In genomic region chr8:79027977-79028487, GRCm38 (mm10) we compare ENCODE assay signal across 8 mouse cellular contexts. TPM values are rescaled to one million over a fixed set of nuclear protein-coding genes. Genes with fewer than 3 reads are reported as not detected.
DNase-seq lines count a peak whose midpoint lies in the region; ATAC-seq and TF ChIP-seq lines count a peak whose summit lies in the region.

Gene Zfp827 (plus strand): TSS chr8:79028437.

- H3K4me3 ChIP-seq in brown adipose tissue, adult 24 weeks (ENCODE audit: insufficient read depth, low read depth, low read length) = peak within 1 kb of the TSS; percentile 90
- H3K4me3 ChIP-seq in forebrain, embryonic 14.5 days (ENCODE audit: low read depth, low read length) = peak within 1 kb of the TSS; percentile 94
- peak within 1 kb of the TSS; percentile 82 for H3K4me3 ChIP-seq in liver, postnatal 0 days (ENCODE audit: low read depth, low read length)
- peak within 1 kb of the TSS; percentile 90 for H3K4me3 ChIP-seq in neural tube, embryonic 13.5 days
- H3K4me3 ChIP-seq in stomach, postnatal 0 days (ENCODE audit: low read depth, low read length) = peak within 1 kb of the TSS; percentile 94

- H3K9ac ChIP-seq in forebrain, embryonic 14.5 days (ENCODE audit: low read length) = peak within 1 kb of the TSS; percentile 98
- peak within 1 kb of the TSS; percentile 89 for H3K9ac ChIP-seq in liver, postnatal 0 days (replicated peaks)
- H3K9ac ChIP-seq in neural tube, embryonic 13.5 days = peak within 1 kb of the TSS; percentile 100
- peak within 1 kb of the TSS; percentile 93 for H3K9ac ChIP-seq in stomach, postnatal 0 days (ENCODE audit: low read length)

- WGBS in forebrain, embryonic 14.5 days = under 1% methylated on average over 32 of the region's 32 CpGs
- WGBS in liver, postnatal 0 days (ENCODE audit: insufficient replicate concordance) = under 1% methylated on average over 30 of the region's 32 CpGs
- WGBS in neural tube, embryonic 13.5 days = under 1% methylated on average over 32 of the region's 32 CpGs
- 0% methylated on average over 32 of the region's 32 CpGs for WGBS in stomach, postnatal 0 days

- intact Hi-C loops in heart, postnatal 10 days (cut with DNase I) = loop anchor here (5.0 kb wide), 2 partner anchors 206 to 281 kb away; partner anchors contain the start of gene Lsm6

- no peaks in the 10 kb centered on the region for H3K27me3 ChIP-seq in forebrain, embryonic 14.5 days (replicated peaks; ENCODE audit: control insufficient read depth, insufficient read depth, low read length)
- H3K27me3 ChIP-seq in liver, postnatal 0 days (ENCODE audit: insufficient read depth, low read length) = peaks cover 11% of the 10 kb centered on the region; the same call in 1 of the 2 replicates
- no peaks in the 10 kb centered on the region for H3K27me3 ChIP-seq in neural tube, embryonic 13.5 days
- H3K27me3 ChIP-seq in stomach, postnatal 0 days (ENCODE audit: control insufficient read depth, insufficient read depth, low read length) = no peaks in the 10 kb centered on the region

- TF ChIP-seq EP300 in liver, postnatal 0 days (IDR thresholded peaks at IDR 0.05; ENCODE audit: low read depth) = no peak
- no peak for TF ChIP-seq EP300 in stomach, postnatal 0 days (optimal IDR thresholded peaks at IDR 0.05)

- H3K36me3 ChIP-seq in forebrain, embryonic 14.5 days (ENCODE audit: control insufficient read depth, insufficient read depth, low read length) = no peaks in the 10 kb centered on the region
- no peaks in the 10 kb centered on the region for H3K36me3 ChIP-seq in liver, postnatal 0 days (replicated peaks; ENCODE audit: insufficient read depth, low read length)
- H3K36me3 ChIP-seq in neural tube, embryonic 13.5 days = no peaks in the 10 kb centered on the region
- no peaks in the 10 kb centered on the region for H3K36me3 ChIP-seq in stomach, postnatal 0 days (ENCODE audit: control insufficient read depth, insufficient read depth, low read length)

- H3K27ac ChIP-seq in brown adipose tissue, adult 24 weeks (replicated peaks; ENCODE audit: low read depth, low read length) = peak within 1 kb of the TSS; percentile 97
- peak within 1 kb of the TSS; percentile 99 for H3K27ac ChIP-seq in forebrain, embryonic 14.5 days (ENCODE audit: low read depth, low read length)
- peak within 1 kb of the TSS; percentile 95 for H3K27ac ChIP-seq in liver, postnatal 0 days (ENCODE audit: low read depth)
- H3K27ac ChIP-seq in neural tube, embryonic 13.5 days (replicated peaks) = peak within 1 kb of the TSS; percentile 100
- H3K27ac ChIP-seq in stomach, postnatal 0 days (replicated peaks) = peak within 1 kb of the TSS; percentile 98

- peak; percentile 60 for ATAC-seq in forebrain, embryonic 14.5 days
- peak; percentile 74 for ATAC-seq in liver, postnatal 0 days
- peak; percentile 60 for ATAC-seq in neural tube, embryonic 13.5 days (ENCODE audit: low read depth)
- ATAC-seq in stomach, postnatal 0 days (ENCODE audit: low FRiP score, low TSS enrichment) = peak; percentile 72

- H3K4me2 ChIP-seq in forebrain, embryonic 14.5 days (ENCODE audit: low read length) = peak within 1 kb of the TSS; percentile 89
- peak within 1 kb of the TSS; percentile 92 for H3K4me2 ChIP-seq in liver, postnatal 0 days (ENCODE audit: low read depth, low read length)
- peak within 1 kb of the TSS; percentile 77 for H3K4me2 ChIP-seq in neural tube, embryonic 13.5 days
- H3K4me2 ChIP-seq in stomach, postnatal 0 days (replicated peaks; ENCODE audit: low read depth) = peak within 1 kb of the TSS; percentile 62

- no peaks in the 10 kb centered on the region for H3K4me1 ChIP-seq in brown adipose tissue, adult 24 weeks (ENCODE audit: control insufficient read depth, insufficient read depth, insufficient read length, low read length)
- H3K4me1 ChIP-seq in forebrain, embryonic 14.5 days (ENCODE audit: control insufficient read depth, insufficient read depth, low read length) = peaks cover 6% of the 10 kb centered on the region; the same call in 1 of the 2 replicates
- H3K4me1 ChIP-seq in liver, postnatal 0 days (ENCODE audit: insufficient read depth) = 0 out of 2 replicates have a peak, but pooled peaks cover 3% of the 10 kb centered on the region
- H3K4me1 ChIP-seq in neural tube, embryonic 13.5 days (replicated peaks) = peaks cover 31% of the 10 kb centered on the region
- H3K4me1 ChIP-seq in stomach, postnatal 0 days (replicated peaks; ENCODE audit: control insufficient read depth, insufficient read depth) = no peaks in the 10 kb centered on the region

- peak; percentile 81 to 82 for DNase-seq in CD8-positive naive resting alpha-beta T cell, adult 2 months (ENCODE audit: low read depth in 2 of 2, low spot score in 2 of 2)
- peak; percentile 90 for DNase-seq in forebrain, embryonic 14.5 days (ENCODE audit: low spot score)
- peak; percentile 84 to 88 for DNase-seq in heart, postnatal 10 days
- DNase-seq in kidney, postnatal 4 days = peak; percentile 83 to 89
- peak; percentile 80 for DNase-seq in liver, postnatal 0 days
- peak; percentile 87 for DNase-seq in stomach, postnatal 0 days (ENCODE audit: low spot score)

- H3K9me3 ChIP-seq in forebrain, embryonic 14.5 days (replicated peaks; ENCODE audit: control insufficient read depth, low read length) = no peaks in the 10 kb centered on the region
- H3K9me3 ChIP-seq in liver, postnatal 0 days (ENCODE audit: low read length) = no peaks in the 10 kb centered on the region
- no peaks in the 10 kb centered on the region for H3K9me3 ChIP-seq in neural tube, embryonic 13.5 days
- no peaks in the 10 kb centered on the region for H3K9me3 ChIP-seq in stomach, postnatal 0 days (ENCODE audit: control insufficient read depth, low read length)

- TF ChIP-seq CTCF in liver, postnatal 0 days (IDR thresholded peaks at IDR 0.05; ENCODE audit: low read depth) = no peak
- TF ChIP-seq CTCF in stomach, postnatal 0 days (IDR thresholded peaks at IDR 0.05; ENCODE audit: low read depth) = no peak

RNA-seq across cellular contexts. Expression of gene Zfp827, which starts in this region (rescaled TPM):
- 3.6 and 5.0 TPM in 2 replicates for polyA plus RNA-seq in brown adipose tissue, adult 24 weeks (2012; ENCODE audit: insufficient read depth, insufficient read length, missing spikeins)
- 10.2 and 12.2 TPM in 2 replicates for polyA plus RNA-seq in forebrain, embryonic 14.5 days (2014; fragmentation: Nextera tagmentation; extraction: Ambion mirVana)
- 10 to 100 TPM; 21.9 to 24.6 TPM for total RNA-seq in heart, postnatal 10 days (2021)
- polyA plus RNA-seq in liver, postnatal 0 days (2015; fragmentation: Nextera tagmentation; extraction: Ambion mirVana) = 0.62 and 0.64 TPM in 2 replicates
- 11.0 and 13.0 TPM in 2 replicates for polyA plus RNA-seq in neural tube, embryonic 13.5 days (2015; fragmentation: Nextera tagmentation; extraction: Ambion mirVana)
- 2.9 and 3.2 TPM in 2 replicates for polyA plus RNA-seq in stomach, postnatal 0 days (2015; fragmentation: Nextera tagmentation; extraction: Ambion mirVana)

Comparison
In these comparisons a context has a peak if more than half of its experiments do, and no peak if none do; other contexts are left out.
1. Peak in every context shown above with its lines: DNase-seq, ATAC-seq, H3K4me3 ChIP-seq and H3K27ac ChIP-seq.
2. Peak in DNase-seq, ATAC-seq, H3K4me3 ChIP-seq, H3K27ac ChIP-seq, H3K9ac ChIP-seq and H3K4me2 ChIP-seq in liver, postnatal 0 days; RNA of the gene not detected or under 1 TPM.